Mouse (Mus musculus): Measurements from ENCODE around the gene Hes6.

The Hes6 gene

GRCm38 (mm10) chr1:91398260-91399062 is 15.4 kb downstream of the Hes6 start, which contains the start of gene Ilkap:
Ilkap (minus strand) TSS chr1:91398815.
- DNase-seq = peak; percentile 84

- DNase-seq = no peak
Observed at GRCm38 (mm10) chr1:91397927-91398259, 15.9 kb downstream of the Hes6 start.

GRCm38 (mm10) chr1:91390369-91390768 is 23.5 kb downstream of the Hes6 start:
- DNase-seq = no peak

GRCm38 (mm10) chr1:91381091-91381471 is 32.8 kb downstream of the Hes6 start:
- DNase-seq = no peak

GRCm38 (mm10) chr1:91380453-91381090 is 33.3 kb downstream of the Hes6 start:
- DNase-seq = peak; percentile 90

GRCm38 (mm10) chr1:91373414-91373835 is 40.4 kb downstream of the Hes6 start:
- DNase-seq = no peak

- no peak for DNase-seq
Observed at GRCm38 (mm10) chr1:91370055-91370454, 43.8 kb downstream of the Hes6 start.

GRCm38 (mm10) chr1:91369408-91369807 is 44.4 kb downstream of the Hes6 start:
- no peak for DNase-seq

GRCm38 (mm10) chr1:91367295-91367694 is 46.5 kb downstream of the Hes6 start:
- DNase-seq = no peak

- peak; percentile 55 for DNase-seq
Observed at GRCm38 (mm10) chr1:91366215-91367108, 47.4 kb downstream of the Hes6 start, which contains the start of gene Erfe. Erfe (plus strand) TSS chr1:91366430.

- no peak for DNase-seq
Observed at GRCm38 (mm10) chr1:91365816-91366214, 48.0 kb downstream of the Hes6 start.

GRCm38 (mm10) chr1:91364822-91365644 is 48.8 kb downstream of the Hes6 start:
- DNase-seq = no peak

GRCm38 (mm10) chr1:91362113-91362512 is 51.7 kb downstream of the Hes6 start:
- no peak for DNase-seq
